Mouse (Mus musculus) heart, adult 11 months (tissue): ENCODE measurements at regions not wholly inside any gene's neighbourhood (a gene's known extent, or its start where the extent isn't known, plus 50 kb on each side); places are given as distances from the start of the nearest gene placed in this dataset.

Experiments
- DNase-seq: peaks from one replicate; pipeline ENCODE4 v3.0.0; 2022

- peak; percentile 34 for DNase-seq
These were observed 154.3 kb downstream of the Hs3st3b1 start for GRCm38 (mm10) chr11:63767631-63768250.

DNA sequence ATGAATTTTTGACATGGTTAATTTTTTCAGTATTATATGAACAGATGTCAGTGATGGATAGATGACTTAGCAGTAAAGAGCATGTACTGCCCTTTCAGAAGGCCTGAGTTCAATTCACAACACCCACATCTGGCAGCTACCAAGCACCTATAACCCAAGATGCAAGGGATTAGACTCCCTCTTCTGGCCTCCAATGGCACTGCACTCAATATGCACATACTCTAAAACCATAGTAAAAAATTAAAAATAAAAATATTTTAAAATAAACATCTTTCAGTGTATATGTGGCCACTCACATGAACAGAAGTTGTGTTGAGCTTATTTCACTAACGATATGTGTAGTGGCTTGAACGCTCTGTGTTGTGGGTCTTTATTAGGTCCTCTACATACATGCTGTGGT is 152.4 kb downstream of the Hs3st3b1 start:
- DNase-seq = peak; percentile 33

DNA sequence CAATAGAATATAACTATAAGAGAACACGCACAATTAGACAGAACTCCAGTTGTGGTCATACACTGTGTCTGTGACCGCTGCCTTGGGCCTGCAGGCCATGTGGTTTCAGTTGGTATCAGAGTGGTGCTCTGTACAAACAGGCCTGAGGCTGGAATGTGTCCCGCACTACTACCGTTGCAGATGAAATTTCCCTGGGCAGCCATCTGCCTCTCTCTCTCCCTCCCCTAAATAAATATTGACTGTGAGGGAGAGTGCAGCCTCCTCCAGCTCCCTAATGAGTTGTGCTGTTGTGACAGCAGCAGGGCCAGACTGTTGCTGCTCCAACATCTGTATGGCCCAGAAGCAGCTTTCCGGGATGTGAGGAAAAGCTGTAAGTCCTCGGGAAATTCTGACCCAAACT is 146.7 kb downstream of the Hs3st3b1 start:
- DNase-seq = peak; percentile 74

- peak; percentile 55 for DNase-seq
These were observed 142.7 kb downstream of the Hs3st3b1 start for GRCm38 (mm10) chr11:63779371-63779770.

- DNase-seq = no peak
These were observed 139.8 kb downstream of the Hs3st3b1 start for GRCm38 (mm10) chr11:63781967-63782915.

DNA sequence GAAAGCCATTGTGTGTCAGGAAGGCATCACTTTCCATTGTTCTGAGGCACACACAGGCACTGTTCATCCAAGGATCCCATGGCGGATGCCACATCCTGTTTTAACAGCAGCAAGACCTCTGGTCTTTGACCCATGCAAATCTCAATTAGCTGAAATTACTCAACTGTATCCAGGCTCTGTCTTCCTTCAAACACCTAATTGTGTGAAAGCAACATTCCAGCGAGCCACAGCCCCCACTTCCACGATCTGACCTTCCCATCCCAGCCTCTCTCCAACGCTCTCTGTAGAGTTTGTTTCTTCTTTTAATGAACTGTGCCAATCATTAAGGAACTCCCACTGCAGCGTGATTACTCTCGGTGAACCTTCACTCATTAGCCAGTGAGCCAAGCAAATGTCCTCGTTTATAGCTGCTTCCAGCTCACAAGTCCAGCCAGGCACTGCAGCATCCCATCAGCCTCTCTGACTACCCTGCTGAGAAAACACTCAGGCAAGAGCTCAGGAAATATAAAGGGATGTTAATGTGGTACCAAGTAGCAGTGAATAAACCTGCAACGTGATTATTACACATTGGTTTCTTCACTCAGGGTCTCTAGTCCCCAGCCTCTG is 136.7 kb downstream of the Hs3st3b1 start:
- no peak for DNase-seq

DNA sequence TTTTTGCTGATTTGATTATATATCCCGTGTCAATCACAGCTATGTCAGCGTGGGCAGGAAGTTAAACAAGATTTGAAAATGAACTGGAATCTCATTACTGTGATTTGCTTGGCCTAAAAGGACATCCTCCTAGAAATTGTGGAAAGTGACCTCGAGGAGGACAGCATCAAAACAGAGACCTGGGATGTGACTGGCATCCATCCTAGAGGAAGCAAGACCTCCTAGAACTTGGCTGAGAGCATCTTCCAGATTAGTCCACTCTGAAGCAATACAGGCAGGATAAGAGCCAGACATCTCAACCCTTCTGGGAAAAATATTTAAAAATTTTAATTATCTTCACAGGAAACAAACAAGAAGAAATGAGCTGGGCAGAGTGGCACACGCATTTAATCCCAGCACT is 136.1 kb downstream of the Hs3st3b1 start:
- no peak for DNase-seq

DNA sequence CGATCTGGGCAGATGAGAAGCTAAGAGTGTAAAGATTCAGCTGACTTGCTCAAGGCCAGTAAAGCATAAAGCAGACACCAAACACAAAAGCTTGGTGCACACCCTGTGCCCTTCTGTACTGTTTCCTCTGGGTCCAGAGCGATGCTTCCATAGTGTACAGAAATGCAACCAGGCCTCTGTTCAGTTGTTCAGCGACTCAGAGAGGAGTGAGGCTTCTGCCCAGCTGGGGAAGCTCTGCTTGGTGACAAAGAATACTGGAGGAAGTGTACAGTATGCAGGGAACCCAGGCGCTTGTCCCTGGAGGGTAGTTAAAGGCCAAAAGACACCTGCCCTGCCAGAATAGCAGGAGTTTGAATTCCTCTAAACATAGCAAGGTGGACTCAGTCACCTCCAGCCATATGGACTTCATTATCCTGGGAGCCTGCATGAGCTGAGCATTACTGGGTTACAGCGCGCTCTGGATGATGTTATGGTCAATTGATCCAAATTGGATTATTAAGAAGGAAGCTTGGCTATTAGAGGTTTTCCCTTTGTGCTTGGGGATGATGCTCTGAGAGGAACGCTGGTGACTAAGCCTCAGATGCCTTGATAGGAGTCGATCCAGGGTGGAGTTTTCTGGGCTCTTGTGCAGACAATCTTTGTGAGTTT is 132.5 kb downstream of the Hs3st3b1 start:
- peak; percentile 74 for DNase-seq

DNA sequence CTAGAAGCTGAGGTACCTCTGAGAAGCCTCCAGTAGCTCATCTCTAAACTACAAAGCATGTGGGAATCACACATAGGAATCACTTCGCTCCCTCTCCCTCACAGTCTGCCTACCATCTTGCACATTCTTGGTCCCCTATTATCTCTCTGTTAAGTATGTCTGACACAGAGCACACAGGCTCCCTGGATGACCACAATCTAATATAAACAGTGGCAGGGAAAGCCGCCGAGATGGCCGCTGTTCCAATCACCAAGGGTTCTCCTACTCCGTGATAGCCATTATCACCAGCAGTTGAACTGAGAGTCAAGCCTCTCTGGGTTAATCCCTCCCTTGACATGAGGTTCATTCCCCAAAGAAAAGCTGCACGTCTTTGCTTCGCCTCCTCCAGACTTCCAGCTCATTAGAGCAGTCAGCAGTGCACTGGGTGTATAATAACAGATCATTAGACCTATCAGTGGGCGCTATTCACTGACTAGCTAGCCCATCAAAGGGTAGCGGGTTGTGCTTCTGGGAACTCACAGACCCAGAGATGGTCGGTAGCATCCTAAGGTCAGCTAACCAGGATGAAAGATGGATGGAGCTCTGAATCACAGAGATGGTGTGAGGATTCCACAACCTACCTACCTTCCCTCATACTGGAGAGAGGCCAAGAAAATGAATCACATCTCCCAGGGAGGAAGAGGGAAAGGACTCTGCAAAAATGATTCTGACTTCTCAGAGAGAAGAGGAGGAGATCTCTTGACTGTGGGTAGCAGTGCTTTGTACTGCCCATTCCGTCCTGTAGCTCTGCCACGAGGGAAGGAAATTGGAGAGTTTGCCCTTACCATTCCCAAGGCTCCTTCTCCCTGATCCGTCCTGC is 130.9 kb downstream of the Hs3st3b1 start:
- DNase-seq = peak; percentile 64

- peak; percentile 49 for DNase-seq
These were observed 128.2 kb downstream of the Hs3st3b1 start for GRCm38 (mm10) chr11:63793732-63794503.

DNA sequence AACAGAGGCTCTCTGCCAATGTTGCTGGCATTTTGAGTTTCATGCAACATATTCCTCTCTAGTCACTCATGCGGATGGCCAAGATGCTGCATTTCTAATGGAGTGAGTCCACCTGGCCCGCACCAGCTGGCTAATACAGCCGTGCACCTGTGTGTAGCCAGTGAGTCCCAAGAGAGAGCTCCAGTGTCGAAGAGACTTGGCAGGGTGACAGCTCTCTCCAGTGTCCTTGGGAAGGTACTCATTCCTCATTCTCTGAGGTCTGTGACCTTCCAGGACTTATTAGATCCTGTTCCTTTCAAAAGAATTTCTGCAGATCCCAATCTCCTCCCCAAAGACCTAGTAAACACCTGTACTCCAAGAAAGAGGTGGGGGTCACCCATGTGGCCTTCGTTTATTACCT is 109.9 kb downstream of the Hs3st3b1 start:
- DNase-seq = no peak

GRCm38 (mm10) chr11:63822847-63823246 is 99.2 kb downstream of the Hs3st3b1 start:
- DNase-seq = no peak

DNA sequence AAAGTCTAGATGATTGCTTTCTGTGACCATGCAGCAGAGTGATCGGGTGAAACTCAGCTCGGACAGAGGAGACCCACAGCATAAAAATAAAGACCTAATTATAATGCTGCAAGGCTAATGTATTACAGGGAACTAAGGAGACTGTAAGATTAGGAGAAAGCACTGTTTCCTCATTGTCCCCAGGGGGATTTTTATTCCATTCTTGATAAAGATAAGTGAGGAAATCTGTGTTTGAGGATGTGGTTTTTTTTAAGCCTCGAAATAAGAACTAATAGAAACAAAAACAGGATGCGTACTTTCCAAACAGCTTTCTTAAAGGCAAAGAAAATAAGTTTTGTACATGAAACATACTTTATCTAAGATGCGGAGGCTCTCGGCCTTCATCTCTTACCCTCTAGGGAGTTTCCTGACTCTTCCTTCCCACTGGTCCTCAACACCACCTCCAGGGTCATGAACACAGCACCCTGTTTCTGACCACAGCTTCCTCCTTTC is 94.8 kb downstream of the Hs3st3b1 start:
- no peak for DNase-seq

- DNase-seq = peak; percentile 69
These were observed 88.6 kb downstream of the Hs3st3b1 start for GRCm38 (mm10) chr11:63833480-63833879.

DNA sequence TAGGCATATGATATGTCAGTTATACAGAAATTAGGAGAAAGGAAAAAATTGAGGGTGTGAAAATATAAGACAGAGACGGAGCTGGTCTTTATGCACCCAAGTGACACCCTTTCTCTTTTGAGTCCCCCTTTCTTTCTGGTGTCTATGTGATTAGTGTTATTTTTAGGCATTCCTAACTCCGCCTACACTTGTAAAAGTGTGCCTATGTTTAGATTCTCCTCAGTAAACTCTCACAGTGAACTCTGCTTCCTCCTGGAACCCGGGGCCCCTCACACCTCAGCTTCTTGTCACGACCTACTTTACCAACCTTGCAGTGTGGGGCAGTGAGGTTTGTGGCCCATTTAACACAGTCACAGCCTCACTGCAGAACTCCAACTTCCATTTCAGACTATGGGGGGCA is 88.0 kb downstream of the Hs3st3b1 start:
- no peak for DNase-seq

- DNase-seq = peak; percentile 17
These were observed 87.5 kb downstream of the Hs3st3b1 start for GRCm38 (mm10) chr11:63834631-63835030.
